Mouse (Mus musculus) heart, adult 9 months (tissue): ENCODE measurements around the gene Rapgef3.

Source experiments
- DNase-seq, 2 experiments: peaks; one replicate each; pipeline ENCODE4 v3.0.0; 2022; ENCODE audit warnings: low spot score in 2 of 2

Gene Rapgef3

GRCm38 (mm10) chr15:97746748-97747147 lies 21.0 kb downstream of the Rapgef3 start:
- no peak for DNase-seq

- no peak for DNase-seq
Observed at GRCm38 (mm10) chr15:97746278-97746677, 21.5 kb downstream of the Rapgef3 start.

GRCm38 (mm10) chr15:97745331-97745730 lies 22.4 kb downstream of the Rapgef3 start:
- peak; percentile 81 to 83 for DNase-seq

- DNase-seq: no peak
Observed at GRCm38 (mm10) chr15:97744930-97745329, 22.8 kb downstream of the Rapgef3 start.

- DNase-seq: no peak
Observed at GRCm38 (mm10) chr15:97743961-97744525, 23.7 kb downstream of the Rapgef3 start.

GRCm38 (mm10) chr15:97743210-97743609 lies 24.6 kb downstream of the Rapgef3 start:
- no peak for DNase-seq

- no peak for DNase-seq
Observed at GRCm38 (mm10) chr15:97742600-97742999, 25.2 kb downstream of the Rapgef3 start.

- DNase-seq: no peak
Observed at GRCm38 (mm10) chr15:97742074-97742473, 25.7 kb downstream of the Rapgef3 start.

- DNase-seq: no peak
Observed at GRCm38 (mm10) chr15:97741662-97742061, 26.1 kb downstream of the Rapgef3 start.

- no peak for DNase-seq
Observed at GRCm38 (mm10) chr15:97740283-97740732, 27.5 kb downstream of the Rapgef3 start.

GRCm38 (mm10) chr15:97738923-97739322 lies 28.8 kb downstream of the Rapgef3 start:
- DNase-seq: no peak

- DNase-seq: no peak
Observed at GRCm38 (mm10) chr15:97731988-97732387, 35.8 kb downstream of the Rapgef3 start.

- no peak for DNase-seq
Observed at GRCm38 (mm10) chr15:97731111-97731510, 36.7 kb downstream of the Rapgef3 start, which contains the start of gene Endou. TSS of gene Endou (minus strand) at chr15:97731339.

GRCm38 (mm10) chr15:97730365-97730764 lies 37.4 kb downstream of the Rapgef3 start:
- DNase-seq: no peak

- peak in 1 of 2 experiments; percentile 49 for DNase-seq
Observed at GRCm38 (mm10) chr15:97728804-97729203, 39.0 kb downstream of the Rapgef3 start.

- DNase-seq: peak in 1 of 2 experiments; percentile 43
Observed at GRCm38 (mm10) chr15:97728394-97728793, 39.4 kb downstream of the Rapgef3 start.

GRCm38 (mm10) chr15:97727520-97727919 lies 40.3 kb downstream of the Rapgef3 start:
- DNase-seq: no peak

- DNase-seq: peak; percentile 63 to 66
Observed at GRCm38 (mm10) chr15:97727048-97727447, 40.7 kb downstream of the Rapgef3 start.

- no peak for DNase-seq
Observed at GRCm38 (mm10) chr15:97726310-97726709, 41.5 kb downstream of the Rapgef3 start.

- DNase-seq: no peak
Observed at GRCm38 (mm10) chr15:97725198-97725785, 42.5 kb downstream of the Rapgef3 start.

- no peak for DNase-seq
Observed at GRCm38 (mm10) chr15:97724346-97725197, 43.2 kb downstream of the Rapgef3 start.

- DNase-seq: no peak
Observed at GRCm38 (mm10) chr15:97723536-97724345, 44.0 kb downstream of the Rapgef3 start.
